In the genomic region with DNA sequence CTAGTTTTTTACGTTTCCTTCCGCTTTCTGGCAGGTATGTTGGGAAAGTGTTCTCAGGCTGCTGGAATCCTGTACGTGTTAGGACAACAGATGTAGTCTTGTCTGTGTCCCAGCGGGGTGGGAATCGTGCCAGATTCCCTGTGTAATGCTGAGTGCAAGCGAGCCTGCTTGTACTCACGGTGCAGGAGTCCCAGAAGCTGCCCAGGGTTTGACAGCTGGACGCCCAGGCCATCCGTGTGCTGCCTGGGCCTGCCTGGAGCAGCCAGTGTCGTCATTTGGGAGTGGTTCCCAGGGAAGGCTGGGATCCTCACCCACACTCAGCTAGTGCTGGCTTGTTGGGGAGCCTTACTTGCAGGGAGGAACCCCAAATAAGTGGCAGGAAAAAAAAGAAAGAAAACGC, we compare ENCODE assay signal across 9 mouse cellular contexts. TPM values are rescaled to one million over a fixed set of nuclear protein-coding genes. Genes with fewer than 3 reads are reported as not detected.
DNase-seq lines count a peak whose midpoint lies in the region; ATAC-seq and TF ChIP-seq lines count a peak whose summit lies in the region.
"Had no signal": no experiment of that assay in that cellular context is flagged by ENCODE, and none has a peak within 500 bp of the region (broad histone marks: within the 10 kb centered on the region; RNA-seq: fewer than 3 reads in every experiment).

No protein-coding gene starts in this region.

- peaks cover 11% of the 10 kb centered on the region; the same call in 1 of the 2 replicates for H3K36me3 ChIP-seq in intestine, postnatal 0 days (ENCODE audit: control insufficient read depth, insufficient read depth)

- H3K9me3 ChIP-seq in intestine, postnatal 0 days (ENCODE audit: control insufficient read depth): no peaks in the 10 kb centered on the region

- H3K9ac ChIP-seq in intestine, postnatal 0 days (ENCODE audit: low read depth, low read length): no peak overlapping the region

- peak; percentile 46; the same call in 1 of the 2 replicates for ATAC-seq in intestine, postnatal 0 days

- no peak overlapping the region for H3K4me3 ChIP-seq in intestine, postnatal 0 days (ENCODE audit: low read depth, low read length)

- intact Hi-C loops in left cerebral cortex, postnatal 4 days (cut with DNase I): no loop called here
- intact Hi-C loops in gastrocnemius, postnatal 14 days (cut with DNase I; ENCODE audit: low total_unique reads): no loop called here

- H3K4me1 ChIP-seq in intestine, postnatal 0 days (replicated peaks; ENCODE audit: control insufficient read depth, insufficient read depth, low read length): peaks cover 2% of the 10 kb centered on the region; the same call in 1 of the 2 replicates

- H3K27ac ChIP-seq in intestine, postnatal 0 days (ENCODE audit: low read depth, low read length): peak overlapping the region; percentile 41; the same call in 1 of the 2 replicates

- 33% methylated on average over 11 of the region's 11 CpGs for WGBS in intestine, postnatal 0 days

- H3K27me3 ChIP-seq in intestine, postnatal 0 days (replicated peaks; ENCODE audit: control insufficient read depth, insufficient read depth, low read length): no peaks in the 10 kb centered on the region

- TF ChIP-seq CTCF in intestine, postnatal 0 days (IDR thresholded peaks at IDR 0.05; ENCODE audit: low read depth): no peak

- DNase-seq in cerebellum, adult 9-11 months: peak; percentile 7
- no peak for DNase-seq in cerebellum, adult 11-12 months
- peak; percentile 73 for DNase-seq in left cerebral cortex, postnatal 4 days
- no peak for DNase-seq in left cerebral cortex, adult 9 months (ENCODE audit: low spot score in 2 of 2)
- DNase-seq in gastrocnemius, postnatal 14 days: peak; percentile 64
- peak; percentile 38 for DNase-seq in testis, postnatal 14 days (ENCODE audit: low spot score)
- no peak for DNase-seq in thymus, postnatal 25 days

- no peak overlapping the region for H3K4me2 ChIP-seq in intestine, postnatal 0 days (replicated peaks; ENCODE audit: low read depth)

RNA-seq across cellular contexts. Expression of a gene that starts 11.6 kb away (rescaled TPM):
- under 1 TPM; 0.38 to 0.40 TPM for total RNA-seq in left cerebral cortex, postnatal 4 days (2021)
- under 1 TPM; 0.02 to 0.06 TPM for total RNA-seq in gastrocnemius, postnatal 14 days (2021)
- polyA plus RNA-seq in intestine, postnatal 0 days (2015; fragmentation: Nextera tagmentation; extraction: Ambion mirVana): 14.8 and 15.7 TPM in 2 replicates
- polyA plus RNA-seq: C2C12 had no signal

RNA-seq across cellular contexts. Expression of a gene that starts 42.1 kb away (rescaled TPM):
- total RNA-seq in left cerebral cortex, postnatal 4 days (2021): 10 to 100 TPM; 21.6 to 23.4 TPM
- 1 to 10 TPM; 6.2 to 7.7 TPM for total RNA-seq in gastrocnemius, postnatal 14 days (2021)
- polyA plus RNA-seq in intestine, postnatal 0 days (2015; fragmentation: Nextera tagmentation; extraction: Ambion mirVana): 19.5 and 23.8 TPM in 2 replicates

Comparison
In these comparisons a context has a peak if more than half of its experiments do, and no peak if none do; other contexts are left out.
1. DNase-seq: peak in cerebellum, adult 9-11 months (single experiment), left cerebral cortex, postnatal 4 days (single experiment), gastrocnemius, postnatal 14 days (single experiment) and testis, postnatal 14 days (single experiment); none in cerebellum, adult 11-12 months (single experiment), left cerebral cortex, adult 9 months (0 of 2) and thymus, postnatal 25 days (single experiment).